ENCODE assay signal across 23 mouse cellular contexts in the genomic region with DNA sequence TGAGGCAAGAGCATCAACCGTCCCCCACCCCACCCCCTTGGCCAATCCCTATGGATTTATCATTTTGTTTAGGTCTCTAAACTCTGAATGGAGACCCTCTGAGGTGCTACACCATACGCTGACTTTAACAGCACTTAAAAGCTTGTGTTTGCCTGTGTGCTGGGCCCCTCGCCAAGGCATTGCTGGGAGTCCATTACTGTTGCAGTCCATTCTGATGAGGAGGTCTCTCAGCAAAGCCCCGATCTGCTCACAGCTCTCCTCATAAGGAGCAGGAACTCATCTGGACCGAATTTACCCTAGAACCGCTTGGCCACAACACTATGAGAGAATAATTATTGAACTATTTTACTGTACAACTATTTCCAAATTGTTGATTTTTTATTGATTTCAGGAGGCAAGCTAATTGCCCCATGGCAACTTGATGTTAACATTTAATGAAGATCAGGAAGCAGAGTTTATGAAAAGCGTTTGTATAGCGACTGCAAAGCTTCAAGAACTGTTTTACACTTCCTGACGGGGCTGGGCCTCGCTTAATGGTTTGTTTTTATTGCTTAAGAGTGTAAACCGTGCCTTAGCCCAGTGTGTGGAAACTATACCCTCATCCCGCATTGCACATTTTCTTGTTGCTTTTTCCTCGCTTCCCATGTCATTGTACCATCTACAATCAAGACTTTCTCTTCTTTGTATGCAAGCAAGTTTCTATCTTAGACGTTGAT. TPM values are rescaled to one million over a fixed set of nuclear protein-coding genes. Genes with fewer than 3 reads are reported as not detected.
DNase-seq lines count a peak whose midpoint lies in the region; ATAC-seq and TF ChIP-seq lines count a peak whose summit lies in the region.
"Had no signal": no experiment of that assay in that cellular context is flagged by ENCODE, and none has a peak within 500 bp of the region (broad histone marks: within the 10 kb centered on the region; RNA-seq: fewer than 3 reads in every experiment).

No protein-coding gene starts in this region.

- intact Hi-C loops in left cerebral cortex, postnatal 4 days (cut with DNase I): no loop called here
- intact Hi-C loops in left cerebral cortex, postnatal 36 days (cut with DNase I): no loop called here
- intact Hi-C loops in heart, postnatal 36 days (cut with DNase I): no loop called here

- WGBS in embryonic facial prominence, embryonic 10.5 days: 72% methylated on average over 14 of the region's 14 CpGs
- WGBS in limb, embryonic 14.5 days: 16% methylated on average over 14 of the region's 14 CpGs

- no peak overlapping the region for H3K4me3 ChIP-seq in embryonic facial prominence, embryonic 10.5 days
- no peak overlapping the region for H3K4me3 ChIP-seq in limb, embryonic 14.5 days (replicated peaks; ENCODE audit: low read length)
- H3K4me3 ChIP-seq: heart, embryonic 13.5 days; hindbrain, embryonic 15.5 days; midbrain, embryonic 15.5 days; stomach, embryonic 15.5 days had no signal

- no peak overlapping the region for H3K27ac ChIP-seq in embryonic facial prominence, embryonic 10.5 days (replicated peaks)
- peak overlapping the region; percentile 8 for H3K27ac ChIP-seq in limb, embryonic 14.5 days (replicated peaks; ENCODE audit: low read depth, low read length)
- H3K27ac ChIP-seq: heart, embryonic 13.5 days; hindbrain, embryonic 15.5 days; liver, embryonic 14.5 days; macrophage; midbrain, embryonic 15.5 days; stomach, embryonic 15.5 days had no signal

- H3K27me3 ChIP-seq in embryonic facial prominence, embryonic 10.5 days (replicated peaks; ENCODE audit: low read depth, poor library complexity, severe bottlenecking): no peaks in the 10 kb centered on the region
- no peaks in the 10 kb centered on the region for H3K27me3 ChIP-seq in limb, embryonic 14.5 days (ENCODE audit: control insufficient read depth, insufficient read depth, low read length)
- H3K27me3 ChIP-seq: CH12.LX; heart, embryonic 13.5 days; hindbrain, embryonic 15.5 days; midbrain, embryonic 15.5 days; stomach, embryonic 15.5 days had no signal

- H3K36me3 ChIP-seq in embryonic facial prominence, embryonic 10.5 days (replicated peaks): no peaks in the 10 kb centered on the region
- peaks cover 14% of the 10 kb centered on the region for H3K36me3 ChIP-seq in limb, embryonic 14.5 days (ENCODE audit: control insufficient read depth, insufficient read depth, low read length)
- H3K36me3 ChIP-seq: hindbrain, embryonic 15.5 days; midbrain, embryonic 15.5 days; stomach, embryonic 15.5 days had no signal

- H3K4me2 ChIP-seq in limb, embryonic 14.5 days (replicated peaks; ENCODE audit: low read depth, low read length, severe bottlenecking): peak overlapping the region; percentile 5; the same call in 1 of the 2 replicates
- H3K4me2 ChIP-seq: heart, embryonic 13.5 days; hindbrain, embryonic 15.5 days; midbrain, embryonic 15.5 days; stomach, embryonic 15.5 days had no signal

- DNase-seq in left cerebral cortex, postnatal 4 days: peak; percentile 16
- DNase-seq in left cerebral cortex, postnatal 36 days (ENCODE audit: low spot score in 2 of 2): no peak
- peak; percentile 18 for DNase-seq in embryonic facial prominence, embryonic 10.5 days (ENCODE audit: low spot score)
- DNase-seq in forelimb bud, embryonic 11.5 days (ENCODE audit: low read depth, low spot score): peak; percentile 59
- DNase-seq in limb, embryonic 14.5 days (ENCODE audit: low spot score): peak; percentile 80
- no peak for DNase-seq in thymus, postnatal 4 days
- no peak for DNase-seq in heart, postnatal 36 days
- no peak for DNase-seq in liver
- DNase-seq: cerebellum, adult 2 months; cerebellum, postnatal 36 days; forebrain, postnatal 0 days; kidney, adult 11 months; kidney, postnatal 10 days; right cerebral cortex, postnatal 25 days had no signal

- H3K4me1 ChIP-seq in embryonic facial prominence, embryonic 10.5 days: peaks cover 20% of the 10 kb centered on the region
- H3K4me1 ChIP-seq in limb, embryonic 14.5 days (ENCODE audit: control insufficient read depth, insufficient read depth, low read length): peaks cover 35% of the 10 kb centered on the region
- H3K4me1 ChIP-seq: hindbrain, embryonic 15.5 days; midbrain, embryonic 15.5 days; stomach, embryonic 15.5 days had no signal

- no peak for TF ChIP-seq POLR2A in limb, embryonic 14.5 days (IDR thresholded peaks at IDR 0.05; ENCODE audit: borderline replicate concordance, extremely low read depth, insufficient read depth, insufficient read length)

- H3K9me3 ChIP-seq in embryonic facial prominence, embryonic 10.5 days: no peaks in the 10 kb centered on the region
- no peaks in the 10 kb centered on the region for H3K9me3 ChIP-seq in limb, embryonic 14.5 days (ENCODE audit: control insufficient read depth, low read length)
- H3K9me3 ChIP-seq: heart, embryonic 13.5 days; hindbrain, embryonic 15.5 days; midbrain, embryonic 15.5 days; stomach, embryonic 15.5 days had no signal

- no peak overlapping the region for H3K9ac ChIP-seq in limb, embryonic 14.5 days (ENCODE audit: low read depth, low read length, severe bottlenecking)
- H3K9ac ChIP-seq: forebrain, postnatal 0 days; heart, embryonic 13.5 days; hindbrain, embryonic 15.5 days; liver, embryonic 14.5 days; midbrain, embryonic 15.5 days; stomach, embryonic 15.5 days had no signal

- ATAC-seq in limb, embryonic 14.5 days (ENCODE audit: low FRiP score, low read depth): peak; percentile 71
- ATAC-seq: midbrain, embryonic 15.5 days had no signal

RNA-seq across cellular contexts. Expression of a gene that starts 14.2 kb away (rescaled TPM):
- total RNA-seq in left cerebral cortex, postnatal 4 days (2021): 1 to 10 TPM; 6.0 to 7.3 TPM
- 1 to 10 TPM; 3.6 TPM for total RNA-seq in left cerebral cortex, postnatal 36 days (2021)
- polyA plus RNA-seq in embryonic facial prominence, embryonic 10.5 days (2016; fragmentation: Nextera tagmentation; extraction: Ambion mirVana): 2.0 and 2.5 TPM in 2 replicates
- 11.0 and 15.8 TPM in 2 replicates for polyA plus RNA-seq in limb, embryonic 14.5 days (2012; rRNA removed)
- polyA plus RNA-seq in limb, embryonic 14.5 days (2014; fragmentation: Nextera tagmentation; extraction: Ambion mirVana): 14.9 and 20.6 TPM in 2 replicates
- 1 to 10 TPM; 1.8 to 1.9 TPM for total RNA-seq in heart, postnatal 36 days (2021)
- total RNA-seq: CH12.LX; MEL; neutrophil, adult 5-6 weeks had no signal

Comparison
In these comparisons a context has a peak if more than half of its experiments do, and no peak if none do; other contexts are left out.
1. DNase-seq: peak in left cerebral cortex, postnatal 4 days (single experiment), embryonic facial prominence, embryonic 10.5 days (single experiment), forelimb bud, embryonic 11.5 days (single experiment) and limb, embryonic 14.5 days (single experiment); none in left cerebral cortex, postnatal 36 days (0 of 2), thymus, postnatal 4 days (single experiment), heart, postnatal 36 days (0 of 2) and liver (single experiment).